Mouse (Mus musculus): ENCODE measurements at regions not wholly inside any gene's neighbourhood (a gene's known extent, or its start where the extent isn't known, plus 50 kb on each side); places are given as distances from the start of the nearest gene placed in this dataset.

GRCm38 (mm10) chr13:91370021-91370420 lies 90.1 kb upstream of the Ssbp2 start:
- in situ Hi-C loops (cut with MboI, MseI): loop anchor here (5.0 to 10.0 kb wide), 3 partner anchors 82 to 985 kb away; partner anchors contain the start of genes Dhfr (in 1 of the 2) and Msh3 (in 1 of the 2)

- in situ Hi-C loops (cut with MboI, MseI): loop anchor here (5.0 to 10.0 kb wide), 3 partner anchors 82 to 984 kb away; partner anchors contain the start of genes Dhfr (in 1 of the 2) and Msh3 (in 1 of the 2)
Measured at GRCm38 (mm10) chr13:91370441-91370840, 89.6 kb upstream of the Ssbp2 start.

GRCm38 (mm10) chr13:91370886-91371595 lies 89.0 kb upstream of the Ssbp2 start:
- in situ Hi-C loops (cut with MboI, MseI): loop anchor here (5.0 to 10.0 kb wide), 3 partner anchors 81 to 984 kb away; partner anchors contain the start of genes Dhfr (in 1 of the 2) and Msh3 (in 1 of the 2)

GRCm38 (mm10) chr13:91371596-91371987 lies 88.5 kb upstream of the Ssbp2 start:
- in situ Hi-C loops (cut with MboI, MseI): loop anchor here (5.0 to 10.0 kb wide), 3 partner anchors 81 to 983 kb away; partner anchors contain the start of genes Dhfr (in 1 of the 2) and Msh3 (in 1 of the 2)

- in situ Hi-C loops (cut with MboI, MseI): loop anchor here (5.0 to 10.0 kb wide), 3 partner anchors 80 to 982 kb away; partner anchors contain the start of genes Dhfr (in 1 of the 2) and Msh3 (in 1 of the 2)
Measured at GRCm38 (mm10) chr13:91372130-91372875, 87.8 kb upstream of the Ssbp2 start.

- in situ Hi-C loops (cut with MboI, MseI): loop anchor here (5.0 to 10.0 kb wide), 3 partner anchors 78 to 981 kb away; partner anchors contain the start of genes Dhfr (in 1 of the 2) and Msh3 (in 1 of the 2)
Measured at GRCm38 (mm10) chr13:91374141-91374540, 85.9 kb upstream of the Ssbp2 start.

- in situ Hi-C loops (cut with MboI, MseI): loop anchor here in 1 of 2 experiments (10.0 kb wide), 2 partner anchors 78 to 978 kb away; partner anchors contain the start of genes Dhfr and Msh3
Measured at GRCm38 (mm10) chr13:91376556-91376955, 83.5 kb upstream of the Ssbp2 start.

- in situ Hi-C loops (cut with MboI, MseI): loop anchor here in 1 of 2 experiments (10.0 kb wide), 2 partner anchors 77 to 977 kb away; partner anchors contain the start of genes Dhfr and Msh3
Measured at GRCm38 (mm10) chr13:91377428-91377827, 82.7 kb upstream of the Ssbp2 start.

- in situ Hi-C loops (cut with MboI, MseI): loop anchor here in 1 of 2 experiments (10.0 kb wide), 2 partner anchors 77 to 977 kb away; partner anchors contain the start of genes Dhfr and Msh3
Measured at GRCm38 (mm10) chr13:91377972-91378371, 82.1 kb upstream of the Ssbp2 start.

- in situ Hi-C loops (cut with MboI, MseI): no loop called here
Measured at GRCm38 (mm10) chr13:91385393-91385792, 74.7 kb upstream of the Ssbp2 start.

- in situ Hi-C loops (cut with MboI, MseI): no loop called here
Measured at GRCm38 (mm10) chr13:91387913-91388312, 72.2 kb upstream of the Ssbp2 start.

GRCm38 (mm10) chr13:91403632-91404031 lies 56.5 kb upstream of the Ssbp2 start:
- in situ Hi-C loops (cut with MboI, MseI): no loop called here

GRCm38 (mm10) chr13:91405027-91405426 lies 55.1 kb upstream of the Ssbp2 start:
- in situ Hi-C loops (cut with MboI, MseI): no loop called here

- in situ Hi-C loops (cut with MboI, MseI): loop anchor here in 1 of 2 experiments (10.0 kb wide), 1 partner anchor 1875 kb away; no protein-coding TSS in a partner anchor
Measured at GRCm38 (mm10) chr13:91410116-91410515, 50.0 kb upstream of the Ssbp2 start.

Measured in T-helper 17 cell (primary cell).